Mouse (Mus musculus): ENCODE results near the gene Ehd1.

GRCm38 (mm10) chr19:6273998-6274608, 2.4 kb upstream of the Ehd1 start:
- no peak for TF ChIP-seq CTCF (IDR thresholded peaks at IDR 0.05; ENCODE audit: low read depth, low read length)
- TF ChIP-seq POLR2A (IDR thresholded peaks at IDR 0.05; ENCODE audit: borderline replicate concordance, low read depth, low read length): no peak

All from bone marrow macrophage, adult 2 months (primary cell).